Mouse (Mus musculus) c-Kit-positive CD71-positive TER-119-negative erythroid progenitor cells, embryonic 14.5 days (primary cell): ENCODE measurements at regions not wholly inside any gene's neighbourhood (a gene's known extent, or its start where the extent isn't known, plus 50 kb on each side); places are given as distances from the start of the nearest gene placed in this dataset.
A peak's percentile ranks its signal among the peaks of the same experiment; 100 is the strongest.
"Not testable (repeated sequence)": the region's sequence is repeated elsewhere in the genome, so short reads cannot be mapped to it uniquely, and the experiment has no call there.

Experiments
- DNase-seq: peaks from one replicate; pipeline ENCODE4 v3.0.0-alpha.2; 2013; ENCODE audit warnings: low read depth

DNA sequence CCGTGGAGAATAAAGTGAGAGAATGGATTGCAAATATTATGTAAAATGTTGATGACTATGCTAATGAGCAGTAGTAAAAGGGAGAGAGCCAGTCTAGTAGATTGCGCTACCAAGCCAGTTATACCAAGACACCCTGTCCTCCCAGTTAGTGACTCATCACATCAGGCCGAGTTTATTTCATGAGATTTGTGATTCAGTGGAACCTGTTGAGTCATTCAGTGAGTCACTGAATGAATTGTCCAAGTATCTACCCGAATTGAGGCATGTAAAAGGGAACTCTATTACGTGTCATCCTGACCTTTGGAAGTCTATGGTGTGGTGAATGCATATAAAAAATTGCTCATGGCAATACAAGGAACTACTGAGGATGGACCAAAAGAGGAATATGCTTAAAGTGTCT lies 504.3 kb upstream of the Fam160b2 start:
- no peak for DNase-seq

DNA sequence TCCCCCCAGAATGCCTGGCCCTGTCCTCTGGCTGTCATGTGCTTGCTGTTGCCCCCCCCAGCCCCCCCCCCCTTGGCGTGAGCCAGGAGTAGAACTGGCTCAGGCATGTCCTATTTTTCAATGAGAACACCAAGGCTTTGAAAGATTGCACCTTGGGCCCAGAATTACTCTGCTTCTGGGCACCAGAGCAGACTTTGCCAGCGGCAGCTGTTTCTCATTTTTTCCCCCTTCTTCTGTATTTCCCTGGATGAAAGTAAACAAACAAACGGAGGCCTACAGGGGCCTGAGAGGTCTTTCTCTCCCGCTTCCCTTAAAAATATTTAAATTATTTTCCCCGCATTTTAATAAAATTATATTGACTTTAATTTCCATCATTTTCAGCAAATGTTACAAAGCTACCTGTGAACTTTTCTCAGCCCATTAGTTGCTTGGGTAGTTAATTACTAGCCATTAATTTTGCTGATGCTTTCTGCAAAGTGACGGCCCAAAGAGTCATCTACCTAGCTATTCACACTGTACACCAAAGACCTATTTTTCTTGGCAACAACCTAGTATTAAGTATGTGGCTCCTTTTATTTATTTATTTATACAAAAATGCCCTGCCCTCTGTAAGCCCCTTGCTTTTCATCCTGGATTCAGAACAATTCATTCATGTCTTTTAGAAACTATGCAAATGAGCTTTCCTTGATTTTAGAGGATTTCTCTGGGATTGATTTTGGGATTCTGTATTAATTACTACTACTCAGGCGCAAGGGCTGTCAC lies 496.2 kb upstream of the Fam160b2 start:
- DNase-seq, result no peak

DNA sequence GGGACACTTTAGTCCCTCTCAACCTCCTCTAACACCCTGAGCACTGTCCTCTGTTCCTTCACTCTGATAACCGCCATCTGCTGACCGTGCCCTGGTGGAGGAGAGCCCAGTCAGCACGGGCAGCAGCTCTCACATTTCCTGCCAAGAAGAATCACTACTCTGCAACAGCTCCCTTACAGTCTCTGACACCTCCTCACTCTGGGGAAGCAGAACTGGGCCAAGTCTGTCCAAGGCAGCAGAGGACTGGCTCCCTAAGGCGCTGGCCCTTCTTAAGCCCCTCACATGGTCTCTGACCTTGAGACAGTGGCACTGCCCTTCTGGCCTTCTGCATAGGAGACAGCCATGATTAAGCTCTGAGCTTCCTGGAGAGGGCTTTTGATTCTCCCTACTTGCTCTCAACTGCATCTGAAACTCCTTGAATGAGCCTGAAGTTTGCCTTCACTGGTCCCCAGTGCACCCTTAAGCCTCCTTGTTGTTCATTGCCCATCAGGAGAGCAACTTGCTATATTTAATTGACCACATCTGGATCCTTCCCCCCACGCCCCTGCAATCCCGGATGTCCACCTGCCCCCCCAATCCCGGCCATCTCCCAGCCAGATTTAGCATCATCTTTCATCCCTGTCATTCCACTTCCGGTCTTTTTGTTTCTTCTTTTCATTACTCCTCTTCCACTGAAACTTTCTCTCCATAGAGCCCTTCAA lies 493.1 kb upstream of the Fam160b2 start:
- DNase-seq, result no peak

DNA sequence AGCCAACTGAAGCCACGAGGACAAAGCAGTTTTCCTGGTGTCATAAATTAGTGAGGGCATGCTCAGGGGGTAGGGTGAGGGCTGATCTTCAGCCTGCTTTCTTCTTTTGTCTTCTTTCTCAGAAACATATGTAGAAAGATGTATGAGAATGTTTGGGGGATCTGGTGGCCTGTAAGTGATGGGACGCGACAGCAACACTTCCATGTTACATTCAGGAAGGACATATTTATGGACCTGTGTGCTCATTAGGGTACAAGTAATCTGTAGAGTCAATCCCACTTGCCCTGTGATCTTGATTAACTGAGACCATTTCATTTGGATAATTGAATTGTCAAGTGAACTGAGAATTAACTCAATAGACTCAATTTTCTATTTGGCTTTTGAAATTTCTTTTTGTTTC lies 486.1 kb upstream of the Fam160b2 start:
- DNase-seq, result no peak

GRCm38 (mm10) chr14:71082327-71082726 lies 482.7 kb upstream of the Fam160b2 start:
- DNase-seq, result no peak

DNA sequence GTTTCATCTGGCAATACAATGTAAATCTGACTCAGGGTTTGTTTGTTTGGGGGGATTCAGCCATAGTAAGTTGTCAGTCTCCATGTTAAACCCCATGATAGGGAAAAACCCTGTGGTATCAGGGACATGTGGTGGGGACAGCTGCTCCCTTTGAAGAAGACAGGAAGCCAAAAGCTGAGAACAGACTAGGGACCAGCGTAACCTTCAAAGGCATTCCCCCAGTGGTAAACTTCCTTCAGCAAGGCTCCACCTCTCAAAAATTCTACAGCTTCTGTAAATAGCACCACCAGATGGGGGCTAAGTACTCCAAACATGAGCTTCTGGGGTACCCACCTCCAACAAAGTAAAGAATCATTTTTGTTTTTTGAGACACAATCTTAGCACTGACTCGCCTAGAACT lies 476.0 kb upstream of the Fam160b2 start:
- no peak for DNase-seq

- DNase-seq, result no peak
Observed at GRCm38 (mm10) chr14:71074019-71074418, 474.4 kb upstream of the Fam160b2 start.

- DNase-seq, result peak; percentile 28
Observed at GRCm38 (mm10) chr14:71065669-71066068, 466.0 kb upstream of the Fam160b2 start.

DNA sequence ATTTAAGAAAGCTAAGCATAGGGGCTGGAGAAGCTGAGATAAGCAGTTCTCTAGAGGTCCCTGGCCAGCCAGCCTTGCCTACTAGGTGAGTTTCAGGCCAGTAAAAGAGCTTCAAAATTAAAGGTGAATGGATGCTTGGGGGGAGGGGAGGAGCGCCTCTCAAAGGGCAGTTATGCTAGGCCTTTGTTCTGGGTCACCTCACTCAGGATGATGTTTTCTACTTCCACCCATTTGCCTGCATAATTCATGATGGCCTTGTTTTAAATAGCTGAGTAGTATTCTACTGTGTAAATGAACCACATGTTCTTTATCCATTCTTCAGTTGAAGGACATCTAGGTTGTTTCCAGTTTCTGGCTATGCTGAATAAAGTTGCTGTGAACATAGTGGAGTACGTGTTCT lies 457.0 kb upstream of the Fam160b2 start:
- DNase-seq, result no peak

DNA sequence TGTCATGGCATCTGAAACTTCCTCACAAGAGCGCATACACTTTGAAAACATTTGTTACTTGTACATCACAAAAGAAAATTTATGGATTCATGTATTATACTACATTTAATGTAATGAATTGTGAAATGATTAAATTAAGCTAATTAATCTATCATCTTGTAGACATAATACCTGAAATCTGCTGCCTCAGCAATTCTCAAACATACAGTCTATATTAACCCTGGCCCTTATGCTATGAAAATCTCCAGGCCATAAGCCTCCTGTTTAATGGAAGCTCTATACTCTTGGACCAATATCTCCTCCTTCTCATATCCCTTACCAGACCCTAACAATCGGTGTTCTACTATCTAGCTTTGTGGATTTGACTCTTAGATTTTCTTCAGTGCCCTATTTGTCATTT lies 455.8 kb upstream of the Fam160b2 start:
- DNase-seq, result no peak

GRCm38 (mm10) chr14:71053788-71054641 lies 454.4 kb upstream of the Fam160b2 start:
- no peak for DNase-seq

DNA sequence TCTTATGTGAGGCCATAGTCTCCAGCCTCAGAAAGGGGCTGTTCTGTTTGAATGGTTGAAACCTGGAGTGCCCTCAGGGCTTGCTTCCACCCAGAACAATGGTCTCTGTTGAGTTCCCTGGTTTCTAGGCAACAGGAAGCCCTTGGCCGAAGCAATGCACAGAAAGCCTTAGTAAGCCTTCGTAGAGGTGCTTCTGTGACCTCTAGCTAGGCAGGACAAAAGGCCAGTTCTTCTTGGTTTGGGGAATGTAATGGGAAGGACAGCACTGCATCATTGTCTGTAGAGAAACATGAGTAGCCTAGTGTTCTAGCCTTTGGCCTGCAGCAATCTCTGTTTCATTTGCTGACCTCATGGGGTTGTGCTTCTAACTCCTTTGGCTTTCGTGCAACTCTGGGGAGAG lies 447.5 kb upstream of the Fam160b2 start:
- no peak for DNase-seq

DNA sequence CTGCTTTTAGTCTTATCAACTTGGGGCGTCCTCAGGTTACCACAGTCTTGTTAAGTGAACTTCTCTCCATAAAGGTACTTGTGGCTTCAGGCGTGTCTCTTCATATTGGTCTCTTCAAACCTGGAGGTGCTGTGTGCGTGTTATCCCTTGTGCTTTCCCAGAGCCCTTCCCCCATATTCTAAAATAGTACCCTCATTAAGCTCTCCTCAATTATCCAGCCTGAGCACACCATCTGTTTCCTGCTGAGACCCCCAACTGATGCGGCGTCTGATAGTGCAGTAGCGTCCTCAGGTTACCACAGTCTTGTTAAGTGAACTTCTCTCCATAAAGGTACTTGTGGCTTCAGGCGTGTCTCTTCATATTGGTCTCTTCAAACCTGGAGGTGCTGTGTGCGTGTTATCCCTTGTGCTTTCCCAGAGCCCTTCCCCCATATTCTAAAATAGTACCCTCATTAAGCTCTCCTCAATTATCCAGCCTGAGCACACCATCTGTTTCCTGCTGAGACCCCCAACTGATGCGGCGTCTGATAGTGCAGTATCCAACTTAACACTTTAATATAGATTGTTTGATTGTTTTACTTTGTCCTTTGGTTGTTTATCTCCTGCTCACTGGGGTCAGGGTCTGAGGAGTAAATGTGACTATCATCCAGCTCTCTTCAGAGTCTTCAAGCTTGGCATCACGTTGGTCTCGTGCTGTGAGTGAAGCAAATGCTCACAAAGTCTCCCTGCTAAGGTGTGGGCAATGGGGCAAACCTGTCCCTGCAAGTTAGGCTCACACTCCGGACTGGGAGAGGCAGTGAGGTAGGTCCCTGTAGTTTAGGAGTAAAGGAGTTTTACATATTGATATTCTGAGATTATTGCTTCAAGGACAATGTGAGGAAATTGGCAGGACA lies 444.5 kb upstream of the Fam160b2 start:
- not testable (repeated sequence) for DNase-seq

- DNase-seq, result no peak
Observed at GRCm38 (mm10) chr14:71036620-71037019, 437.0 kb upstream of the Fam160b2 start.

GRCm38 (mm10) chr14:71033586-71033985 lies 434.0 kb upstream of the Fam160b2 start:
- DNase-seq, result no peak

DNA sequence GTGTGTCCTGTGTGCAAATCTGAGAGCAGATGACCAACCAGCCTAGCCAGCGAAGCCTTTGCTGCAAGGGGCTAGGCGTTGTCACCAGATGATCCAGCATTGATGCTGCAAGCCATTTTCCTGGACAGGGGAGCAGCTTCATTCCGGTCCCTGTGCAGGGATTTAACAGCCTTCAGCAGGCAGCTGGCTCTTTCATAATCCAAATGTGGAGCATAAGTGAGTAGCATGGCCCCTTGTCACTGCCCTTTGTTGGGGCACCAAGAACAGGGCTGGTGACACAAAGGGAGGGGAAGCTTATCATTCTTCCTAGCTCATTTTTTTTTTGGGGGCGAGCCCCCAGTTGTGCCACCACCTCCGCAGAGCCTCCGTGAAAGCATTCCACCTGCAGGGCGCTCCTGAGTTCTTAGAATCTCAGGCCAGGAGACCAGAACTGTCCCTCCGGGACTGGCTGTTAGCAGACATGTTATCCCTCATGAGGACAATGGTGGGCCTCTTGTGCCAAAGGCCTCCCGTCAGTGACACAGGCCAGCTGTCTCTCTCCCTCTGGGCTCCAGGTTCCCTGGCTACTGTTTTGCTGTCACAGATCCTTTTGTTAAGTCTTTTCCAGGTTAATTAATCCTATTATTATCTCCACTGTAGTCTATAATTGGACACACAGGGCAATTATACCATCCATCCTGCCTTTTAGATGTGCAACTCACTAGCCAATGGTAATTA lies 430.7 kb upstream of the Fam160b2 start:
- no peak for DNase-seq
